Mouse (Mus musculus) intestine, postnatal 0 days (tissue): ENCODE measurements around the gene Tsnaxip1. TPM values are rescaled to one million over a fixed set of nuclear protein-coding genes. Genes with fewer than 3 reads are reported as not detected.

ENCODE experiments used
- ATAC-seq: fragments of 200-750 bp; cut with Nextera tagmentation; 2 replicates; pipeline ENCODE4 v1.8.0; 2017; ENCODE audit warnings: mild to moderate bottlenecking, moderate TSS enrichment, moderate library complexity
- H3K27ac ChIP-seq: fragments of 300-500 bp; sonication (generic); 2 replicates; pipeline ENCODE4 v1.5.1; 2014; ENCODE audit warnings: mild to moderate bottlenecking, low read depth, low read length, moderate library complexity
- H3K27me3 ChIP-seq: fragments of 300-500 bp; sonication (generic); replicated peaks from 2 replicates; pipeline ENCODE4 v1.6.1; 2014; ENCODE audit warnings: low read length, mixed read lengths; ENCODE audit not compliant: control insufficient read depth, insufficient read depth
- H3K36me3 ChIP-seq: fragments of 300-500 bp; sonication (generic); 2 replicates; pipeline ENCODE4 v1.6.1; 2014; ENCODE audit warnings: mild to moderate bottlenecking, moderate library complexity; ENCODE audit not compliant: control insufficient read depth, insufficient read depth
- H3K4me1 ChIP-seq: fragments of 300-500 bp; sonication (generic); replicated peaks from 2 replicates; pipeline ENCODE4 v1.6.1; 2014; ENCODE audit warnings: antibody characterized with exemption, low read length, mixed read lengths; ENCODE audit not compliant: control insufficient read depth, insufficient read depth
- H3K4me2 ChIP-seq: fragments of 300-500 bp; sonication (generic); replicated peaks from 2 replicates; pipeline ENCODE4 v1.6.1; 2014; ENCODE audit warnings: low read depth, mild to moderate bottlenecking, moderate library complexity
- H3K4me3 ChIP-seq: fragments of 300-500 bp; sonication (generic); 2 replicates; pipeline ENCODE4 v1.5.1; 2014; ENCODE audit warnings: low read depth, low read length
- H3K9ac ChIP-seq: fragments of 300-500 bp; sonication (generic); 2 replicates; pipeline ENCODE4 v1.6.1; 2014; ENCODE audit warnings: mild to moderate bottlenecking, low read depth, low read length
- H3K9me3 ChIP-seq: fragments of 300-500 bp; sonication (generic); 2 replicates; pipeline ENCODE4 v1.6.1; 2016; ENCODE audit warnings: mixed run types; ENCODE audit not compliant: control insufficient read depth
- CTCF ChIP-seq: sonication (generic); IDR thresholded peaks from 2 replicates; pipeline ENCODE4 v1.5.1; 2016; ENCODE audit warnings: low read depth, mild to moderate bottlenecking, control low read depth, antibody characterized with exemption, moderate library complexity
- WGBS: fragments of 180-500 bp; shearing (Covaris S2); extraction: QIAGEN DNeasy Blood & Tissue Kit; methylation state at CpG from one replicate; pipeline ENCODE4 v1.1.7; 2014; 5-methylcytosine and 5-hydroxymethylcytosine counted together
- polyA plus RNA-seq: library from polyadenylated mRNA; unstranded; fragments of >200 nt; fragmentation: Nextera tagmentation; extraction: Ambion mirVana; gene quantifications from 2 replicates; pipeline ENCODE4 v1.2.1, GENCODE M21; 2015

Tsnaxip1 gene
- polyA plus RNA-seq, 1 experiment from 2014 or later, result not detected

DNA sequence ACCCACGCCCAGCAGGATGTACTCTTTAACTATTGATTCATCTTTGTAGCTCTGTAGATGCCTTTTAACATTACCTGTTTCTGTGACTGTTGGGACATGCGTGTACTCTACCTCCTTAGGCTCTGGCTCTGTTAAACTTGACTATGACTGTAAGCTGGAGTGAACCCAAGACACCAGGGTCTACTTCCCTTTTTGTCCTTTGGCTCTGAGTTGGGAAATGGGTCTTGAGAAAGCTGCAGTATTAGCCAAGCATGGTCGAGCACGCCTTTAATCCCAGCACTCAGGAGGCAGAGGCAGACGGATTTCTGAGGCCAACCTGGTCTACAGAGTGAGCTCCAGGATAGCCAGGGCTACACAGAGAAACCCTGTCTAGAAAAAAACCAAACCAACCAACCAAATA lies 31.0 kb downstream of the Tsnaxip1 start:
- TF ChIP-seq CTCF, result no peak
- Histone ChIP-seq H3K36me3 (no peaks in the 10 kb centered on the region), H3K27ac (no peak overlapping the region), H3K9ac (no peak overlapping the region), H3K27me3 (no peaks in the 10 kb centered on the region), H3K4me2 (no peak overlapping the region), H3K4me3 (no peak overlapping the region), H3K9me3 (no peaks in the 10 kb centered on the region), H3K4me1 (peaks cover 10% of the 10 kb centered on the region)
- no peak for ATAC-seq
- WGBS, result 80% methylated on average over 5 of the region's 5 CpGs

DNA sequence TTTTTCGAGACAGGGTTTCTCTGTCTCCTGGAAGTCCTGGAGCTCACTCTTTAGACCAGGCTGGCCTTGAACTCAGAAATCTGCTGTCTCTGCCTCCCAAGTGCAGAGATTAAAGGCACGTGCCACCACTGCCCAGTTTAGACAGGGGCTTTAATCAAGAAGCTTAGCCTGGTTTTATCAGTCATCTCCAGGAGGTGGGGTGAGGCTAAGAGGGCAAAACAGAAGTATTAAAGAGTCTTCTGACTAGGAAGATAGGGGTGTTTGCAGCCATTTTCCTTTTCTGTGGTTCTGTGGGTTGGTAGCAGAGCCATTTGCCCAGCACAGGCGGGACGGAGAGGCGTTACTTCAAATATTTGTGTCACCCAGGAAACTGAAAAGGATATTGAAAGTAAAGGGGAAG lies 31.8 kb downstream of the Tsnaxip1 start:
- peak overlapping the region; percentile 4; the same call in 1 of the 2 replicates for H3K9ac ChIP-seq
- H3K4me1 ChIP-seq, result peaks cover 10% of the 10 kb centered on the region
- TF ChIP-seq CTCF, result no peak
- no peak for ATAC-seq
- 45% methylated on average over 5 of the region's 5 CpGs for WGBS
- H3K9me3 ChIP-seq, result no peaks in the 10 kb centered on the region
- H3K36me3 ChIP-seq, result no peaks in the 10 kb centered on the region
- peak overlapping the region; percentile 51; the same call in 1 of the 2 replicates for H3K27ac ChIP-seq
- no peak overlapping the region for H3K4me3 ChIP-seq
- H3K27me3 ChIP-seq, result no peaks in the 10 kb centered on the region
- no peak overlapping the region; the same call in 1 of the 2 replicates for H3K4me2 ChIP-seq

DNA sequence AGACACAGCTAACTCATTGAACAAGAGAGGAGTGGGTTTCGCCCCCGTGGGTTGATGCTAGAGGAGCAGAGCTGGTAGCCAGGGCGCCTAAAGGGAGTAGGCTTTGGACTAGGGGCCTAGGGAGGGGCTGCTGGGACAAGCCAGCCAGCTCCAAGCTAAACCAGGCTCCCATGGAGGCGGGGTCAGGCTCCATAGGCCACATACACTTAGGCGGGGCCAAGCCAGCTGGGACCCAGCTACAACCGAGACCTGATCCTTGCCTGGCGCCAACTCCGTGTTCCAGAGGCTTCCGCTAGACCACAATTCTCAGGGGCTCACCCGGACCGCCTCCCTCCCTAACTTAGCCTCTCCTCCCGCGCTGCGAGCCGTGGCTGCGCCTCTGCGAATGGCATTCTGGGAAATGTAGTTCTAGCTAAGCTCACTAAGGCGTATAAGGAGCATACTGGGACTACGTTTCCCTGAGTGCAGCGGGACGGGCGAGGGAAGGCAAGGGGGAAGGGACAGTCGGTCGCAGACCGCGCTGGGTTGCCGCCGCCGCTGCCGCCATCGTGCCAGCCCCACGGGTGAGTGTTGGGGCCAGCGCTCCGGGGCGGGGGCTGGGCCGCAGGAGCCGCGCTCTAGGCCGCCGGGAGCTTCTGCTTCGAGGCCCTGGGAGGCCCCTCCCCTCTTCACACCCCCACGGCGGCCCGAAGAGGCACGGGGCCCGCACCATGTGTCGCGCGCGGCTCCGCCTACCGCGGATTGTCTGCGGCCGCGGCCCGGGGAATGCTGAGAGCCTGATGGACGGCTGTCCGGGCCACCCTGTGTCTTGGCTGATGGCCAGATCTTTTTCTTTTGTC lies 32.8 kb downstream of the Tsnaxip1 start, which contains the start of gene Nutf2:
Gene Nutf2, plus strand, starts transcription at position 438 of the 839 bp plus-strand sequence.
- H3K4me1 ChIP-seq, result peaks cover 10% of the 10 kb centered on the region
- H3K9me3 ChIP-seq, result no peaks in the 10 kb centered on the region
- H3K4me2 ChIP-seq, result peak within 1 kb of the TSS; percentile 86
- peak; percentile 98 for ATAC-seq
- under 1% methylated on average over 53 of the region's 59 CpGs for WGBS
- H3K36me3 ChIP-seq, result no peaks in the 10 kb centered on the region; the same call in 1 of the 2 replicates
- no peaks in the 10 kb centered on the region for H3K27me3 ChIP-seq
- peak within 1 kb of the TSS; percentile 73 for H3K9ac ChIP-seq
- H3K27ac ChIP-seq, result peak within 1 kb of the TSS; percentile 77
- peak within 1 kb of the TSS; percentile 89 for H3K4me3 ChIP-seq
- no peak; the same call in 1 of the 2 replicates for TF ChIP-seq CTCF

DNA sequence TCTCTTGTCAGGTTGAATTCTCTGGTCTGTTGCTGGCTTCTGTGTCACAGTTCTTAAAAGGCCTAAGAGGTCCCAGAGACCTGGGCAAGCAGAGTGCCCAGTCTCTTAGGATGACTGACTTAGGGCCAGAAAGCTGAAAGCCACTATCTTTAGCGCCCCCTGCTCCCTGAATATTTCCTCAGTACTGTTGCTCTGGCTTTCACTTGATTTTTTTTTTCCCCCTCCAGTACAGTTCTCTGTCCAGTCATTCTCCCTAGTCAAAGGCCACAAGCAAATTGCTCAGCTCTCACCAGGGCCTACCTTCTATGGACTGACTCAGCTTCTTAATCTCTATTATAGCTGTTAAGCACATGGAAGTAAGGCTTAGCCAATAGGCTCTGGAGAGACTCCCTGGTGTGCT lies 34.4 kb downstream of the Tsnaxip1 start:
- peak overlapping the region; percentile 37; the same call in 1 of the 2 replicates for H3K27ac ChIP-seq
- H3K9me3 ChIP-seq, result no peaks in the 10 kb centered on the region
- H3K9ac ChIP-seq, result no peak overlapping the region
- TF ChIP-seq CTCF, result peak; percentile 57
- H3K4me1 ChIP-seq, result 0 out of 2 replicates have a peak, but pooled peaks cover 5% of the 10 kb centered on the region
- 8% methylated on average over 1 of the region's 1 CpGs for WGBS
- H3K27me3 ChIP-seq, result no peaks in the 10 kb centered on the region
- H3K36me3 ChIP-seq, result no peaks in the 10 kb centered on the region; the same call in 1 of the 2 replicates
- ATAC-seq, result no peak
- H3K4me2 ChIP-seq, result peak overlapping the region; percentile 86
- H3K4me3 ChIP-seq, result peak overlapping the region; percentile 89; the same call in 1 of the 2 replicates

DNA sequence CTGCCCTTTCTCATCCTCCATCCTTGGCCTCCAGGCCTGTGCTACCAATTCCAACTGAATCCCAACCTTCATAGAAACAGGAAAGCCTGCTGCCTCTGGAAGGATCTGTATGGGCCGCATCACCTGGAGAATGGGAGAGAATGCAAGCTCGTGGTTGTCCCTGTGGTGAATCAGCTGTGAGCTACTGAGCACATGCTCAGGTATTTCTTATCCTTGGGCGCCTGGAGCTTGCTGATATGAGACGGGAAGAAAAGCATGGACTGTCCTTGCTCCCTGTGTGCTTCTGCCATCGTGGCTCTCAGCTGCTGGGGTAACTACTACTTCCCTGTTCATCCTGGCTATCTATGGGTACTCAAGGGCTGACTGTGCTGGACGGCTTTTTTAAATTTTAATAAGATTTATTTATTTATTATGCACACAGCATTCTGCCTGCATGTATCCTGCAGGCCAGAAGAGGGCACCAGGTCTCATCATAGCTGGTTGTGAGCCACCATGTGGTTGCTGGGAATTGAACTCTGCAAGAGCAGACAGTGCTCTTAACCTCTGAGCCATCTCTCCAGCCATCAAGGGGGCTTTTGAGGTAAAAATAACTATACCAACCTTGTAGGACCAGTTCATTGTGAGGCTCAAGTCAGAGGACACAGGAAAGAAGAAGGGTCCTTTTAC lies 39.0 kb downstream of the Tsnaxip1 start:
- Histone ChIP-seq H3K36me3 (peaks cover 14% of the 10 kb centered on the region), H3K4me2 (no peak overlapping the region), H3K9ac (no peak overlapping the region), H3K27ac (no peak overlapping the region), H3K27me3 (no peaks in the 10 kb centered on the region), H3K9me3 (no peaks in the 10 kb centered on the region), H3K4me3 (no peak overlapping the region), H3K4me1 (0 out of 2 replicates have a peak, but pooled peaks cover 4% of the 10 kb centered on the region)
- no peak for ATAC-seq
- WGBS, result 69% methylated on average over 6 of the region's 6 CpGs
- peak; percentile 60 for TF ChIP-seq CTCF

DNA sequence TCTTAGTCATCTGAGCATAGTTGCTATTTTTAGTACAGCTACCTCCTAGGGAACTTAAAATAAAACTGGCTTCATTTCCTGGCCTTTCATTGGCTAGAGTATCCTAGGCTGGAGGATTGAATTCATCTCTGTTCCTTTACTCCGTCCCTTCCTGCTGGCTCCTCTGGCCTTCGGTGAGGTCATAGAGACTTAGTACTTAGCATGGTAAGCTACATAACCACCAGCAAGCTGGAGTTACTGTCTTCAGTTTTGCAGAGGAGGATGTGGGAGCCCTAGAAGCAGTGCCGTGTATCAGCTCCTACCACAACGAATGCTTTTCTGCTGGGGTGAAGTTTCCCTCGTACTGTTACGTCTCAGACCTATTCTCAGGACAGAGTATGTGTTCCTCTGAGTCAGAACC lies 46.8 kb downstream of the Tsnaxip1 start:
- Histone ChIP-seq H3K27ac (no peak overlapping the region), H3K9ac (no peak overlapping the region), H3K4me2 (no peak overlapping the region), H3K4me1 (no peaks in the 10 kb centered on the region), H3K9me3 (no peaks in the 10 kb centered on the region), H3K27me3 (no peaks in the 10 kb centered on the region), H3K36me3 (peaks cover 47% of the 10 kb centered on the region), H3K4me3 (no peak overlapping the region)
- no peak for TF ChIP-seq CTCF
- no peak for ATAC-seq
- WGBS, result 76% methylated on average over 6 of the region's 6 CpGs
